Mouse (Mus musculus): ENCODE results near the gene Nsdhl. TPM values are rescaled to one million over a fixed set of nuclear protein-coding genes. Genes with fewer than 3 reads are reported as not detected.
A peak's percentile ranks its signal among the peaks of the same experiment; 100 is the strongest.

Nsdhl gene
- polyA plus RNA-seq, 1 experiment from 2014 or later = 30.4 TPM

DNA sequence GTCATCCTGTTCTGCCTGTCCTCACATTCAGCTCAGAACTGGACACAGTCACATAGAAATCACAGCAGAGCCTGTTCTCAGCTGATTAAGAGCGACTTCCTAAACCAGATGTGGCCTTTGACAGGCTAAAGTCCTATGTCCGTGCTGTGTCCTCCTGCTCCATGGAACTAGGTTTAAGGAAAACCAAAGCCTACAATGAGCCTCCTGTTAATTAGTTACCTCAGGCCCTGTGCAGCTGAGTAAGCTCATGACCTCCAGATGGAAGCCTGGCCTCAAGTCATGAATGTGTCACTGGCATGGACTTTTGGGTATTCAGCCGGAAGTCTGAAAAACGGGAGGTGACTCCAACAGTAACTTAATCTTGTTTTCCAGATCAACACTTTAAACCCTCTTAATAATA lies 35.1 kb downstream of the Nsdhl start:
- Histone ChIP-seq H3K27ac (ENCODE audit: low read length) (no peak overlapping the region), H3K27me3 (ENCODE audit: insufficient read depth, low read length) (no peaks in the 10 kb centered on the region), H3K9ac (replicated peaks; ENCODE audit: low read length) (no peak overlapping the region), H3K4me1 (ENCODE audit: insufficient read depth, low read length) (no peaks in the 10 kb centered on the region), H3K4me3 (ENCODE audit: low read length) (no peak overlapping the region), H3K36me3 (ENCODE audit: insufficient read depth, low read length) (peaks cover 6% of the 10 kb centered on the region; the same call in 1 of the 2 replicates), H3K9me3 (ENCODE audit: low read length) (no peaks in the 10 kb centered on the region), H3K4me2 (replicated peaks; ENCODE audit: low read depth, low read length) (no peak overlapping the region)
- peak; percentile 78; the same call in 1 of the 2 replicates for ATAC-seq (ENCODE audit: low FRiP score, low TSS enrichment)
- 56% methylated on average over 4 of the region's 4 CpGs for WGBS

DNA sequence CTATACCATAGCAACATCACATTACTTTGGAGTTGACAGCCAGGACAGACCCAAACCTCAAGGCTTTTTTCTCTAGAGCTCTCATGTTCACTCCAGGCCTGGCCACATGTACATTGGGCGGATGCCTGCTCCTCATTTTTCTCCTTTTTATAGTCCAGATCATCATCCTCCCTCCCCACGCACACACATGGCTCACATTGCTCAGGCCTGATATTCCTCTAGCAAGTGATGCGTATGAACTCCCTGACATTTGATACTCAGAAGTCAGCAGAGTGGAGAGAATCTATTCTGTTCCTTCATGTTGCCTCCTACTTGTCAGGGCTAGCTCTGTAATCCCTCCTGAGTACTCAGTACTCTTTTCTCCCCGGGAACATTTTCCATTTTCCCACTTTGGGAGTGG lies 38.1 kb downstream of the Nsdhl start:
- 68% methylated on average over 4 of the region's 4 CpGs for WGBS
- no peaks in the 10 kb centered on the region for H3K4me1 ChIP-seq (ENCODE audit: insufficient read depth, low read length)
- no peak overlapping the region for H3K4me3 ChIP-seq (ENCODE audit: low read length)
- H3K9ac ChIP-seq (replicated peaks; ENCODE audit: low read length) = no peak overlapping the region
- no peaks in the 10 kb centered on the region for H3K27me3 ChIP-seq (ENCODE audit: insufficient read depth, low read length)
- H3K27ac ChIP-seq (ENCODE audit: low read length) = no peak overlapping the region
- H3K4me2 ChIP-seq (replicated peaks; ENCODE audit: low read depth, low read length) = no peak overlapping the region
- H3K9me3 ChIP-seq (ENCODE audit: low read length) = no peaks in the 10 kb centered on the region
- 0 out of 2 replicates have a peak, but pooled peaks cover 4% of the 10 kb centered on the region for H3K36me3 ChIP-seq (ENCODE audit: insufficient read depth, low read length)
- ATAC-seq (ENCODE audit: low FRiP score, low TSS enrichment) = peak; percentile 65

GRCm38 (mm10) chrX:72960431-72960830 lies 42.1 kb downstream of the Nsdhl start:
- Histone ChIP-seq H3K4me3 (ENCODE audit: low read length) (no peak overlapping the region), H3K9me3 (ENCODE audit: low read length) (no peaks in the 10 kb centered on the region), H3K27me3 (ENCODE audit: insufficient read depth, low read length) (no peaks in the 10 kb centered on the region), H3K4me2 (replicated peaks; ENCODE audit: low read depth, low read length) (no peak overlapping the region), H3K36me3 (ENCODE audit: insufficient read depth, low read length) (no peaks in the 10 kb centered on the region), H3K27ac (ENCODE audit: low read length) (no peak overlapping the region), H3K4me1 (ENCODE audit: insufficient read depth, low read length) (no peaks in the 10 kb centered on the region), H3K9ac (replicated peaks; ENCODE audit: low read length) (no peak overlapping the region)
- no peak for ATAC-seq (ENCODE audit: low FRiP score, low TSS enrichment)
- WGBS = 83% methylated on average over 4 of the region's 4 CpGs

GRCm38 (mm10) chrX:72961511-72961910 lies 43.2 kb downstream of the Nsdhl start:
- H3K4me2 ChIP-seq (replicated peaks; ENCODE audit: low read depth, low read length) = no peak overlapping the region
- no peak overlapping the region for H3K4me3 ChIP-seq (ENCODE audit: low read length)
- no peak overlapping the region for H3K9ac ChIP-seq (replicated peaks; ENCODE audit: low read length)
- H3K27ac ChIP-seq (ENCODE audit: low read length) = no peak overlapping the region
- H3K9me3 ChIP-seq (ENCODE audit: low read length) = no peaks in the 10 kb centered on the region
- H3K27me3 ChIP-seq (ENCODE audit: insufficient read depth, low read length) = 0 out of 2 replicates have a peak, but pooled peaks cover 4% of the 10 kb centered on the region
- no peaks in the 10 kb centered on the region for H3K4me1 ChIP-seq (ENCODE audit: insufficient read depth, low read length)
- no peaks in the 10 kb centered on the region for H3K36me3 ChIP-seq (ENCODE audit: insufficient read depth, low read length)
- no peak for ATAC-seq (ENCODE audit: low FRiP score, low TSS enrichment)
- WGBS = 69% methylated on average over 3 of the region's 3 CpGs

DNA sequence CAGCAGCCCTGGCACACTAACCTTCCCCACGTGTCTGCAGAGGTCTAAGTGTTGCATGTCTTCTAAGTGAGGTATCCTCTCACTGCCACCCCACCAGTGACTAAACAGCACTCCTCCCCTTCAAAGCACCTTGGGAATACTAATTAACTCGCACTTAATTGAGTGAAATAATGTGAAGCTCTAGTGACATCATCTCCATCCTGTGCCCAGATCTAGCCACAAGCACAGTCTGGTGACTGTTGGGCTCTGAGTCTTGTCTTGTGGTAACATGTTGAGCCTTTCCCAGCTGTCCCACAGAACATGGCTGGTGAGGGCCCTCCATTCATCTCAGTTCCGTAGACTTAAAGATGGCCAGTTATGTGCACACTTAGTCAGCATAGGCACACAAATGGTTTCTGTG lies 44.4 kb downstream of the Nsdhl start:
- no peaks in the 10 kb centered on the region for H3K9me3 ChIP-seq (ENCODE audit: low read length)
- peaks cover 4% of the 10 kb centered on the region; the same call in 1 of the 2 replicates for H3K27me3 ChIP-seq (ENCODE audit: insufficient read depth, low read length)
- ATAC-seq (ENCODE audit: low FRiP score, low TSS enrichment) = no peak
- WGBS = 73% methylated on average over 3 of the region's 3 CpGs
- no peak overlapping the region for H3K4me2 ChIP-seq (replicated peaks; ENCODE audit: low read depth, low read length)
- H3K36me3 ChIP-seq (ENCODE audit: insufficient read depth, low read length) = no peaks in the 10 kb centered on the region
- H3K4me3 ChIP-seq (ENCODE audit: low read length) = no peak overlapping the region
- no peak overlapping the region for H3K27ac ChIP-seq (ENCODE audit: low read length)
- H3K4me1 ChIP-seq (ENCODE audit: insufficient read depth, low read length) = no peaks in the 10 kb centered on the region
- no peak overlapping the region for H3K9ac ChIP-seq (replicated peaks; ENCODE audit: low read length)

- WGBS = 70% methylated on average over 6 of the region's 6 CpGs
- no peaks in the 10 kb centered on the region for H3K36me3 ChIP-seq (ENCODE audit: insufficient read depth, low read length)
- no peak overlapping the region for H3K27ac ChIP-seq (ENCODE audit: low read length)
- ATAC-seq (ENCODE audit: low FRiP score, low TSS enrichment) = no peak
- H3K9me3 ChIP-seq (ENCODE audit: low read length) = no peaks in the 10 kb centered on the region
- H3K4me1 ChIP-seq (ENCODE audit: insufficient read depth, low read length) = no peaks in the 10 kb centered on the region
- no peak overlapping the region for H3K9ac ChIP-seq (replicated peaks; ENCODE audit: low read length)
- peaks cover 4% of the 10 kb centered on the region; the same call in 1 of the 2 replicates for H3K27me3 ChIP-seq (ENCODE audit: insufficient read depth, low read length)
- H3K4me2 ChIP-seq (replicated peaks; ENCODE audit: low read depth, low read length) = no peak overlapping the region
- no peak overlapping the region for H3K4me3 ChIP-seq (ENCODE audit: low read length)
Measured at GRCm38 (mm10) chrX:72982831-72983230, 64.5 kb downstream of the Nsdhl start.

GRCm38 (mm10) chrX:72985607-72986006 lies 67.2 kb downstream of the Nsdhl start:
- H3K27me3 ChIP-seq (ENCODE audit: insufficient read depth, low read length) = peaks cover 8% of the 10 kb centered on the region; the same call in 1 of the 2 replicates
- no peak for ATAC-seq (ENCODE audit: low FRiP score, low TSS enrichment)
- no peaks in the 10 kb centered on the region for H3K9me3 ChIP-seq (ENCODE audit: low read length)
- H3K27ac ChIP-seq (ENCODE audit: low read length) = no peak overlapping the region
- 92% methylated on average over 2 of the region's 2 CpGs for WGBS
- H3K4me1 ChIP-seq (ENCODE audit: insufficient read depth, low read length) = no peaks in the 10 kb centered on the region
- no peaks in the 10 kb centered on the region for H3K36me3 ChIP-seq (ENCODE audit: insufficient read depth, low read length)
- H3K4me2 ChIP-seq (replicated peaks; ENCODE audit: low read depth, low read length) = no peak overlapping the region
- no peak overlapping the region for H3K4me3 ChIP-seq (ENCODE audit: low read length)
- H3K9ac ChIP-seq (replicated peaks; ENCODE audit: low read length) = no peak overlapping the region

DNA sequence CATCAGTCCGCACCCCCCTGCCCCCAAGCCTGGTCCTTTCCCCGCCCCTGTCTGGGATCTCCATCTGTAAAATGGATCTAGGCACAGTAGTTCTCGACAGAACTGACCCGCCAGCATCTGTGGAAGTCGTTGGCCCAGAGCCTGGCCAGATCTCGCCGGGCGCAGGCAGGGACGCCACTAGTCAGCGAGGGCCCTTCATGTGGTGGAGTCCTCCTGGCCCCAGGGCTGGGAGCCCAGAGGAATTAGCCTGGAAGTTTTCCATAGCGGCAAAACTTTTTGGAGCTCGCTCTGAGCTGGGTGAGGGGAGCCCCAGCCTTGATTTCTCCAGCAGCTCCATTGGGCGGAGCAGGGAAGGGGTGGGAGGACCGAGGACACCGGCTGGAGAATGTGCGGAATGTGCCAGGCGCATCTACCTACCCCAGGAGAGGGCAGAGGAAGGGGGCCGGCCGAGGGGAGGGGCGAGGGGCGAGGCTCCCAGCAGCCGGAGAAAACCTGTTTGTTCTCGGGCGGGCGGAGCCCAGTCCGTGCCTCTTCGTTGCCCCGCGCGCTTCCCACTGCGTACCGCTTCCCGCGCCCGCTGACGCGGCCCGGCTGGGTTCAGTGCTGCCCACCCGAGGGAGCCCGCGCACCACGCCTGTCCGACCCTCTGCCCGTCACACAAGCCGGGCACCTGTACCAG lies 68.6 kb downstream of the Nsdhl start, which contains the start of gene Zfp185:
Gene Zfp185, plus strand, starts transcription at position 499 of the 679 bp plus-strand sequence.
- 19% methylated on average over 38 of the region's 45 CpGs for WGBS

GRCm38 (mm10) chrX:72987520-72987905 lies 69.2 kb downstream of the Nsdhl start:
- Histone ChIP-seq H3K36me3 (ENCODE audit: insufficient read depth, low read length) (no peaks in the 10 kb centered on the region), H3K4me3 (ENCODE audit: low read length) (peak overlapping the region; percentile 45), H3K27ac (ENCODE audit: low read length) (no peak overlapping the region), H3K27me3 (ENCODE audit: insufficient read depth, low read length) (peaks cover 9% of the 10 kb centered on the region; the same call in 1 of the 2 replicates), H3K9ac (replicated peaks; ENCODE audit: low read length) (peak overlapping the region; percentile 60), H3K4me2 (replicated peaks; ENCODE audit: low read depth, low read length) (peak overlapping the region; percentile 62), H3K9me3 (ENCODE audit: low read length) (no peaks in the 10 kb centered on the region), H3K4me1 (ENCODE audit: insufficient read depth, low read length) (no peaks in the 10 kb centered on the region)
- ATAC-seq (ENCODE audit: low FRiP score, low TSS enrichment) = no peak
- WGBS = 26% methylated on average over 14 of the region's 14 CpGs

More for the DNA sequence above, 68.6 kb downstream of the Nsdhl start, which contains the start of gene Zfp185:
- Histone ChIP-seq H3K4me3 (ENCODE audit: low read length) (peak within 1 kb of the TSS; percentile 45), H3K9me3 (ENCODE audit: low read length) (no peaks in the 10 kb centered on the region), H3K27me3 (ENCODE audit: insufficient read depth, low read length) (peaks cover 11% of the 10 kb centered on the region; the same call in 1 of the 2 replicates), H3K4me1 (ENCODE audit: insufficient read depth, low read length) (no peaks in the 10 kb centered on the region), H3K36me3 (ENCODE audit: insufficient read depth, low read length) (no peaks in the 10 kb centered on the region), H3K4me2 (replicated peaks; ENCODE audit: low read depth, low read length) (peak within 1 kb of the TSS; percentile 62), H3K9ac (replicated peaks; ENCODE audit: low read length) (peak within 1 kb of the TSS; percentile 60), H3K27ac (ENCODE audit: low read length) (0 out of 2 replicates have a peak within 1 kb of the TSS, but pooled peaks have one; percentile 18)
- ATAC-seq (ENCODE audit: low FRiP score, low TSS enrichment) = peak; percentile 94

DNA sequence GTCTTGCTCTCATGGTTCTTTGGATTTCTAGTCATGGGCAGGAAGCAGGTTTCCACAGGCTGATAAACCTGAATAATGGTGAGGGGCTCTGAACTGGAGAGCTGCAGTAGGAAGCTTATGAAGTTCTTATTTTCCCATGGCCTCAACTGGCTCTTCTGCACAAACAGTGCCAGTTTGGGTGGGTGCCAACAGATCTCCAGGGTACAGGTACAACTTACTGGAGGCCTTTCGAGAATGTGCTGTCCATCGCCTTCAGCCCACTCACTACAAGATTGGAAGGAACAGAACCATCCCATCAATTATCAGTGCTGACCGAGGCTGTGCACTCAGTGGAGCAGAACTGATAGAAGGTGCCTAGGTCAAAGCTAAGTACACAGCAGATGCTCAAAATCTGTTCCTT lies 70.1 kb downstream of the Nsdhl start:
- Histone ChIP-seq H3K4me1 (ENCODE audit: insufficient read depth, low read length) (no peaks in the 10 kb centered on the region), H3K36me3 (ENCODE audit: insufficient read depth, low read length) (no peaks in the 10 kb centered on the region), H3K4me2 (replicated peaks; ENCODE audit: low read depth, low read length) (no peak overlapping the region), H3K27ac (ENCODE audit: low read length) (no peak overlapping the region), H3K27me3 (ENCODE audit: insufficient read depth, low read length) (peaks cover 7% of the 10 kb centered on the region; the same call in 1 of the 2 replicates), H3K9ac (replicated peaks; ENCODE audit: low read length) (no peak overlapping the region), H3K9me3 (ENCODE audit: low read length) (no peaks in the 10 kb centered on the region), H3K4me3 (ENCODE audit: low read length) (no peak overlapping the region)
- ATAC-seq (ENCODE audit: low FRiP score, low TSS enrichment) = no peak
- 76% methylated on average over 3 of the region's 3 CpGs for WGBS
